Mouse (Mus musculus) limb, embryonic 14.5 days (tissue): ENCODE data around the gene Rgmb. TPM values are rescaled to one million over a fixed set of nuclear protein-coding genes. Genes with fewer than 3 reads are reported as not detected.

Experiments
- ATAC-seq: fragments of 200-750 bp; cut with Nextera tagmentation; 2 replicates; pipeline ENCODE4 v1.8.0; 2017; ENCODE audit warnings: low read depth, moderate number of reproducible peaks, moderate TSS enrichment; ENCODE audit not compliant: low FRiP score
- DNase-seq: peaks from one replicate; pipeline ENCODE4 v3.0.0-alpha.2; 2015; ENCODE audit warnings: low spot score
- H3K27ac ChIP-seq: fragments of 300-500 bp; sonication (generic); replicated peaks from 2 replicates; pipeline ENCODE4 v1.5.1; 2014; ENCODE audit warnings: low read depth, mild to moderate bottlenecking, low read length, moderate library complexity, mixed read lengths
- H3K27me3 ChIP-seq: fragments of 300-500 bp; sonication (generic); 2 replicates; pipeline ENCODE4 v1.6.1; 2014; ENCODE audit warnings: low read length, mixed read lengths; ENCODE audit not compliant: control insufficient read depth, insufficient read depth
- H3K36me3 ChIP-seq: fragments of 300-500 bp; sonication (generic); 2 replicates; pipeline ENCODE4 v1.6.1; 2014; ENCODE audit warnings: mild to moderate bottlenecking, low read length, moderate library complexity, mixed read lengths; ENCODE audit not compliant: control insufficient read depth, insufficient read depth
- H3K4me1 ChIP-seq: fragments of 300-500 bp; sonication (generic); 2 replicates; pipeline ENCODE4 v1.6.1; 2014; ENCODE audit warnings: antibody characterized with exemption, low read length, mixed read lengths; ENCODE audit not compliant: control insufficient read depth, insufficient read depth
- H3K4me2 ChIP-seq: fragments of 300-500 bp; sonication (generic); replicated peaks from 2 replicates; pipeline ENCODE4 v1.6.1; 2014; ENCODE audit warnings: low read depth, mild to moderate bottlenecking, low read length, moderate library complexity; ENCODE audit not compliant: severe bottlenecking
- H3K4me3 ChIP-seq: fragments of 300-500 bp; sonication (generic); replicated peaks from 2 replicates; pipeline ENCODE4 v1.5.1; 2014; ENCODE audit warnings: low read length
- H3K9ac ChIP-seq: fragments of 300-500 bp; sonication (generic); 2 replicates; pipeline ENCODE4 v1.6.1; 2014; ENCODE audit warnings: mild to moderate bottlenecking, low read depth, low read length, moderate library complexity; ENCODE audit not compliant: severe bottlenecking
- H3K9me3 ChIP-seq: fragments of 300-500 bp; sonication (generic); 2 replicates; pipeline ENCODE4 v1.6.1; 2016; ENCODE audit warnings: low read length; ENCODE audit not compliant: control insufficient read depth
- POLR2A ChIP-seq: fragments of 200-500 bp; IDR thresholded peaks from 2 replicates; pipeline ENCODE4 v1.8.0; 2012; ENCODE audit warnings: inconsistent platforms, mild to moderate bottlenecking, moderate library complexity, borderline replicate concordance; ENCODE audit not compliant: insufficient read depth, insufficient read length; ENCODE audit errors: extremely low read depth
- WGBS: fragments of 180-500 bp; shearing (Covaris S2); extraction: QIAGEN DNeasy Blood & Tissue Kit; methylation state at CpG from one replicate; pipeline ENCODE4 v1.1.7; 2014; 5-methylcytosine and 5-hydroxymethylcytosine counted together
- polyA plus RNA-seq, 2 experiments: library from polyadenylated mRNA; depleted of rRNA in 1 of 2; stranded (reverse) in 1 of 2; unstranded in 1 of 2; fragments of >200 nt; fragmentation: Nextera tagmentation in 1 of 2; extraction: Ambion mirVana in 1 of 2; gene quantifications; 2 replicates each; pipeline versions ENCODE4 v1.2.1 to v1.2.3; 2012 to 2014

Gene Rgmb
- polyA plus RNA-seq (2012; rRNA removed) (52.0 and 71.0 TPM in 2 replicates), polyA plus RNA-seq (2014; fragmentation: Nextera tagmentation; extraction: Ambion mirVana) (35.3 and 37.7 TPM in 2 replicates)

DNA sequence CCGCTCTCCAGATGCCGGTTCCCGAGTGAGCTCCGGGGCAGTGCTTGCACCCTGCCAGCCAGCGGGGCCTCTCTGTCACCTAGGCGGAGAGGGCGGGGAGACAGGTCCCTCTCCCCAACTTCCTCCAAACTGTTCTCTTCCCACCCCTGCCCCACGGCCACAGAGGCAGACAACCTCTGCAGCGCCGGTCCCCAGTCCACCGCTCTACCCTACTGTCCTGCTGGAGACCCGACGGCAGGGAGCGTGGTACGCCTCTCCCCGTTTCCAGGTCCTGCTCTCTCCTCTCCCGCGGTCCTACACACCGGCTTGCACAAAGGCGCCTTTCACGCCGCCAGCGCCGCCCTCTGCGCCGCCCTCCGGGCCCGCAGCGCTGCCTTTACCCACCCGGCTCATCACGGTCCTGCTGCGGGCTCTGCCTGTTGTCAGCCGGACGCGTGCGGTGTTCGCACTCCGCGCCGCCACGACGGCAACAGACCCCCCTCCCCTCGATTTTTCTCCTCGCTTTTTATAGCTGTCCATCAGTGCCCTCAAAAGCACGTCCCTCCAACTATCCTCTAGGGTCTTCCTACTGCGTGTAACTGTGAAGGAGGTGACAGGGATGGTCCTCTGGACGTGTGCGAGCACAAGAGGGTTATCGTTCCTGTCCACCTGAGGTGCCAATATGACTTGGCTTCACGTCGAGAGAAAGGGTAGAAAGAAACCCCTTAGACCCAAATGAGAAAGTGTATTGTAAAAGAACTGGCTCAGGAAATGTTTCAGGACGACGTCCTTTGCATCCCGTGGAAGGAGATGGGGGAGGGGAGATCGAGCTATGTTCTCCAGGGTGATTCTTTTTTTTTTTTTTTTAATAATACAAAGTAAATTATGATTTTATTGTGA lies at the start of gene Rgmb:
Rgmb (minus strand) TSS at position 274 of the 879 bp plus-strand sequence.
- no peaks in the 10 kb centered on the region for H3K36me3 ChIP-seq
- TF ChIP-seq POLR2A, result no peak
- peak within 1 kb of the TSS; percentile 59 for H3K9ac ChIP-seq
- 2% methylated on average over 45 of the region's 55 CpGs for WGBS
- H3K4me3 ChIP-seq, result peak within 1 kb of the TSS; percentile 48
- ATAC-seq (peak; percentile 7), DNase-seq (peak; percentile 47)
- peak within 1 kb of the TSS; percentile 58 for H3K4me2 ChIP-seq
- 0 out of 2 replicates have a peak, but pooled peaks cover 7% of the 10 kb centered on the region for H3K27me3 ChIP-seq
- H3K27ac ChIP-seq, result peak within 1 kb of the TSS; percentile 84
- H3K4me1 ChIP-seq, result peaks cover 9% of the 10 kb centered on the region; the same call in 1 of the 2 replicates
- H3K9me3 ChIP-seq, result no peaks in the 10 kb centered on the region

DNA sequence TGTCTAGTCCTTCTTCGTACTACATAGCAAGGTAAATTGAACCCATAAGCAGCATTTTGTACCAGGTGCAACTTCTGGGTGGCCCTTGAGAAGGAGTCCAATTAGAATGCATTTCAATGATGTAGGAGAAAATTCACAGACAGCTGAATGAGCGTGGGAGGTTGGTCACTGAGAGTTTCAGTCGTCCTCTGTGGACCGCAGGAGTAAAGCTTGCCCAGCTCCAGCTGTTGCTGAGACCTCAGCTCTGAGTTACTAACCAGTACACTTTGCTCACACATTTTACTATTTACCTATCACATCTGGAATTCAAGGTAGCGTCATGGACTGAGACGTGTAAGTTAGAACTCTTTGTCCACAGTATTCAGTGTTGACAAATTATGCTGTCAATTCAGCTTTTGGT lies 43.9 kb upstream of the Rgmb start:
- Histone ChIP-seq H3K27me3 (no peaks in the 10 kb centered on the region), H3K4me3 (no peak overlapping the region), H3K27ac (no peak overlapping the region), H3K4me1 (no peaks in the 10 kb centered on the region), H3K36me3 (no peaks in the 10 kb centered on the region), H3K9me3 (no peaks in the 10 kb centered on the region), H3K4me2 (no peak overlapping the region), H3K9ac (no peak overlapping the region)
- no peak for TF ChIP-seq POLR2A
- WGBS, result 55% methylated on average over 6 of the region's 6 CpGs
- DNase-seq (no peak), ATAC-seq (peak; percentile 55; the same call in 1 of the 2 replicates)

DNA sequence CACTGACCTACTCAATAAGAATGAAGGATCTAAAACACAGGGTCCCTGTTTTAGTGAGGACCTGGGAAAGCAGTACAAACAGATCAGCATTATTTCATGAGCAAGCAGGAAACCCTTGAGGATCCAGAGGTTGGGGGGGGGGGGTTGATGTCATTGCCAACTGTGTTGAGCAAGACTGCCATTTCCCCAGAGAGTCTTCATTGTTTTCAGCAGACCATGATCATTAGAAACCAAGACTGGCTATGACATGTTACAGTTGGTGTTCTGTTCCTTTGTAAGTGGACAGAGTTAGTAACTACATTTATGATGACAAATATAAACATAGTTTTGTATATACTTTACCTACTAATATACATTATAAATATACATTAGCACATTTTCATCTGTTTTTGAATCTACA lies 41.3 kb upstream of the Rgmb start:
- no peak overlapping the region for H3K27ac ChIP-seq
- H3K4me3 ChIP-seq, result no peak overlapping the region
- H3K4me1 ChIP-seq, result no peaks in the 10 kb centered on the region
- TF ChIP-seq POLR2A, result no peak
- no peak overlapping the region for H3K4me2 ChIP-seq
- ATAC-seq (no peak), DNase-seq (no peak)
- H3K36me3 ChIP-seq, result no peaks in the 10 kb centered on the region
- no peaks in the 10 kb centered on the region for H3K27me3 ChIP-seq
- H3K9me3 ChIP-seq, result no peaks in the 10 kb centered on the region
- H3K9ac ChIP-seq, result no peak overlapping the region

DNA sequence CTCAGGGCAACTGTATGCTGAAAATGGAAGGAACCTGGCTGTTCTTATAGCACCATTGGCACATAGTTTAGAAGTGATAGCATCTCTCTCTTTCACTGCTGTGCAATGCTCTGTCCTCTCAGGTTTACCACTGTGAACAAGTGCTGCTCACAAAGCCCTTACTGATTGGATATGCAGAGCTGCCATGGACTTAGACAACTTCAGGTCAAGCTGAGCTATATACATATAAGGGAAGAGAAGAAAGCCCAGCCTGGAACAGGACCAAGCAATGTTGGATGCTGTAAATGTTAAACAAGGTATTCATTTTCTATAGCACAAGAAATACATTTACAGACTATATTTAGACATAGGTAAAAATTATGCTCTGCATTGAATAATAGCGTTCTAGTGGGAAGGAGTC lies 34.4 kb upstream of the Rgmb start:
- Histone ChIP-seq H3K4me1 (no peaks in the 10 kb centered on the region), H3K9me3 (no peaks in the 10 kb centered on the region), H3K9ac (no peak overlapping the region), H3K36me3 (no peaks in the 10 kb centered on the region), H3K4me2 (no peak overlapping the region), H3K27me3 (no peaks in the 10 kb centered on the region), H3K27ac (no peak overlapping the region), H3K4me3 (no peak overlapping the region)
- no peak for TF ChIP-seq POLR2A
- no peak for ATAC-seq
- WGBS, result 85% methylated on average over 1 of the region's 1 CpGs
- DNase-seq, result no peak

DNA sequence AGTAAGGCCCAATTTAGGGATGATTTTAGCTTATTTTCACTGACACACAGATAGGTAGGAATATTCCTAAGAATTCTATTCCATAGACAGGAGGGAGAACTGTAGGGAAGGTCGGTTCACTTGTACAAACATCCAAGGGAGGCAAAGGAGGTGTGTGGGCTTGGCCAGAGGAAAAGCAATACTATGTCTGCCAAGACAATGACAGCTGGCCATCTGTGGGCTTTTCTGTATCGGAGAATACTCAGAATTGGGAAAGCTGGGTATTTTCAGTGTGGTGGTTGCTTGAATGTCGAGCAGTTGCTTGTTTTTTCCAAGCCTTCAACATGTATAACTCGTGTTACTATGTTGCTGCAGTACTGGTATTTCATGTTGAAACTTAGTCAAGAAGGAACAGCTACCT lies 31.5 kb upstream of the Rgmb start:
- H3K9me3 ChIP-seq, result no peaks in the 10 kb centered on the region
- H3K4me3 ChIP-seq, result no peak overlapping the region
- H3K27ac ChIP-seq, result no peak overlapping the region
- no peaks in the 10 kb centered on the region for H3K27me3 ChIP-seq
- WGBS, result 63% methylated on average over 4 of the region's 4 CpGs
- no peak overlapping the region for H3K9ac ChIP-seq
- no peaks in the 10 kb centered on the region for H3K4me1 ChIP-seq
- no peak overlapping the region for H3K4me2 ChIP-seq
- H3K36me3 ChIP-seq, result no peaks in the 10 kb centered on the region
- ATAC-seq, result no peak
- no peak for TF ChIP-seq POLR2A
- DNase-seq, result no peak
